Mouse (Mus musculus): ENCODE results near the gene Tnnt3.

Tnnt3 gene

GRCm38 (mm10) chr7:142542771-142543303, 44.2 kb downstream of the Tnnt3 start:
- no peak for DNase-seq (ENCODE audit: low read depth, low spot score)

GRCm38 (mm10) chr7:142545967-142546366, 47.3 kb downstream of the Tnnt3 start:
- DNase-seq (ENCODE audit: low read depth, low spot score) = no peak

- DNase-seq (ENCODE audit: low read depth, low spot score) = no peak
Measured at GRCm38 (mm10) chr7:142547874-142548273, 49.2 kb downstream of the Tnnt3 start.

GRCm38 (mm10) chr7:142548706-142549105, 50.1 kb downstream of the Tnnt3 start:
- DNase-seq (ENCODE audit: low read depth, low spot score) = no peak

GRCm38 (mm10) chr7:142549941-142550763, 51.5 kb downstream of the Tnnt3 start:
- DNase-seq (ENCODE audit: low read depth, low spot score) = no peak

- no peak for DNase-seq (ENCODE audit: low read depth, low spot score)
Measured at GRCm38 (mm10) chr7:142550935-142551373, 52.3 kb downstream of the Tnnt3 start.

GRCm38 (mm10) chr7:142551691-142552090, 53.1 kb downstream of the Tnnt3 start:
- DNase-seq (ENCODE audit: low read depth, low spot score) = no peak

GRCm38 (mm10) chr7:142552591-142553416, 54.2 kb downstream of the Tnnt3 start:
- no peak for DNase-seq (ENCODE audit: low read depth, low spot score)

- no peak for DNase-seq (ENCODE audit: low read depth, low spot score)
Measured at GRCm38 (mm10) chr7:142553417-142554335, 55.0 kb downstream of the Tnnt3 start.

GRCm38 (mm10) chr7:142554625-142555024, 56.0 kb downstream of the Tnnt3 start:
- DNase-seq (ENCODE audit: low read depth, low spot score) = no peak

GRCm38 (mm10) chr7:142555366-142556088, 56.9 kb downstream of the Tnnt3 start:
- DNase-seq (ENCODE audit: low read depth, low spot score) = no peak

GRCm38 (mm10) chr7:142556089-142556476, 57.4 kb downstream of the Tnnt3 start:
- DNase-seq (ENCODE audit: low read depth, low spot score) = no peak

GRCm38 (mm10) chr7:142557696-142558095, 59.1 kb downstream of the Tnnt3 start:
- DNase-seq (ENCODE audit: low read depth, low spot score) = no peak

- DNase-seq (ENCODE audit: low read depth, low spot score) = no peak
Measured at GRCm38 (mm10) chr7:142558511-142559146, 60.0 kb downstream of the Tnnt3 start.

- DNase-seq (ENCODE audit: low read depth, low spot score) = no peak
Measured at GRCm38 (mm10) chr7:142559651-142560175, 61.1 kb downstream of the Tnnt3 start.

- no peak for DNase-seq (ENCODE audit: low read depth, low spot score)
Measured at GRCm38 (mm10) chr7:142560942-142561855, 62.6 kb downstream of the Tnnt3 start.

- DNase-seq (ENCODE audit: low read depth, low spot score) = no peak
Measured at GRCm38 (mm10) chr7:142561856-142562404, 63.3 kb downstream of the Tnnt3 start.

GRCm38 (mm10) chr7:142563168-142563567, 64.5 kb downstream of the Tnnt3 start:
- DNase-seq (ENCODE audit: low read depth, low spot score) = no peak

Measured in embryo, embryonic 11.5 days (tissue).